Mouse (Mus musculus): ENCODE results near the gene Snrpa. TPM values are rescaled to one million over a fixed set of nuclear protein-coding genes. Genes with fewer than 3 reads are reported as not detected.

The Snrpa gene
- polyA plus RNA-seq, 1 experiment from 2014 or later = 160 TPM

GRCm38 (mm10) chr7:27233300-27233699 is 37.2 kb upstream of the Snrpa start:
- 4% methylated on average over 6 of the region's 6 CpGs for WGBS
- ATAC-seq (replicated peaks; ENCODE audit: low FRiP score, low read depth) = peak; percentile 23; the same call in 1 of the 2 replicates

GRCm38 (mm10) chr7:27232781-27233281 is 36.8 kb upstream of the Snrpa start, which contains the start of gene Coq8b:
Gene Coq8b, plus strand, starts transcription at chr7:27233023.
- Histone ChIP-seq H3K9ac (ENCODE audit: low read depth, low read length) (peak within 1 kb of the TSS; percentile 59), H3K27ac (peak within 1 kb of the TSS; percentile 79), H3K4me1 (replicated peaks; ENCODE audit: insufficient read depth, low read length) (peaks cover 3% of the 10 kb centered on the region; the same call in 1 of the 2 replicates), H3K27me3 (ENCODE audit: insufficient read depth, low read length) (no peaks in the 10 kb centered on the region), H3K4me2 (ENCODE audit: low read length) (peak within 1 kb of the TSS; percentile 69), H3K9me3 (replicated peaks; ENCODE audit: low read length) (no peaks in the 10 kb centered on the region), H3K36me3 (ENCODE audit: insufficient read depth, low read length) (peaks cover 4% of the 10 kb centered on the region; the same call in 1 of the 2 replicates), H3K4me3 (replicated peaks; ENCODE audit: low read depth, low read length) (peak within 1 kb of the TSS; percentile 55)
- DNase-seq (ENCODE audit: low spot score) (peak; percentile 98), ATAC-seq (replicated peaks; ENCODE audit: low FRiP score, low read depth) (peak; percentile 93)
- under 1% methylated on average over 25 of the region's 25 CpGs for WGBS
- TF ChIP-seq CTCF (IDR thresholded peaks at IDR 0.05; ENCODE audit: low read depth) = peak; percentile 49

More at GRCm38 (mm10) chr7:27233300-27233699, 37.2 kb upstream of the Snrpa start:
- H3K4me1 ChIP-seq (replicated peaks; ENCODE audit: insufficient read depth, low read length) = peaks cover 3% of the 10 kb centered on the region; the same call in 1 of the 2 replicates
- peak overlapping the region; percentile 59 for H3K9ac ChIP-seq (ENCODE audit: low read depth, low read length)
- peak overlapping the region; percentile 55 for H3K4me3 ChIP-seq (replicated peaks; ENCODE audit: low read depth, low read length)
- no peaks in the 10 kb centered on the region for H3K27me3 ChIP-seq (ENCODE audit: insufficient read depth, low read length)
- peak overlapping the region; percentile 79 for H3K27ac ChIP-seq
- no peak for TF ChIP-seq CTCF (IDR thresholded peaks at IDR 0.05; ENCODE audit: low read depth)
- no peak for DNase-seq (ENCODE audit: low spot score)
- H3K36me3 ChIP-seq (ENCODE audit: insufficient read depth, low read length) = peaks cover 4% of the 10 kb centered on the region; the same call in 1 of the 2 replicates
- peak overlapping the region; percentile 69 for H3K4me2 ChIP-seq (ENCODE audit: low read length)
- no peaks in the 10 kb centered on the region for H3K9me3 ChIP-seq (replicated peaks; ENCODE audit: low read length)

GRCm38 (mm10) chr7:27231693-27232331 is 35.7 kb upstream of the Snrpa start:
- H3K4me2 ChIP-seq (ENCODE audit: low read length) = no peak overlapping the region
- ATAC-seq (replicated peaks; ENCODE audit: low FRiP score, low read depth) = no peak

GRCm38 (mm10) chr7:27230781-27231180 is 34.7 kb upstream of the Snrpa start:
- DNase-seq (ENCODE audit: low spot score) (no peak), ATAC-seq (replicated peaks; ENCODE audit: low FRiP score, low read depth) (no peak)
- Histone ChIP-seq H3K27ac (no peak overlapping the region), H3K4me2 (ENCODE audit: low read length) (no peak overlapping the region), H3K36me3 (ENCODE audit: insufficient read depth, low read length) (no peaks in the 10 kb centered on the region), H3K4me1 (replicated peaks; ENCODE audit: insufficient read depth, low read length) (peaks cover 15% of the 10 kb centered on the region), H3K27me3 (ENCODE audit: insufficient read depth, low read length) (no peaks in the 10 kb centered on the region), H3K4me3 (replicated peaks; ENCODE audit: low read depth, low read length) (no peak overlapping the region), H3K9me3 (replicated peaks; ENCODE audit: low read length) (no peaks in the 10 kb centered on the region), H3K9ac (ENCODE audit: low read depth, low read length) (no peak overlapping the region)
- WGBS = 80% methylated on average over 4 of the region's 4 CpGs
- peak; percentile 33; the same call in 1 of the 2 replicates for TF ChIP-seq CTCF (IDR thresholded peaks at IDR 0.05; ENCODE audit: low read depth)

More at GRCm38 (mm10) chr7:27231693-27232331, 35.7 kb upstream of the Snrpa start:
- WGBS = 82% methylated on average over 7 of the region's 7 CpGs
- no peak overlapping the region for H3K9ac ChIP-seq (ENCODE audit: low read depth, low read length)
- H3K4me1 ChIP-seq (replicated peaks; ENCODE audit: insufficient read depth, low read length) = peaks cover 12% of the 10 kb centered on the region
- no peaks in the 10 kb centered on the region for H3K9me3 ChIP-seq (replicated peaks; ENCODE audit: low read length)
- no peak for DNase-seq (ENCODE audit: low spot score)
- TF ChIP-seq CTCF (IDR thresholded peaks at IDR 0.05; ENCODE audit: low read depth) = no peak
- no peaks in the 10 kb centered on the region for H3K27me3 ChIP-seq (ENCODE audit: insufficient read depth, low read length)
- no peak overlapping the region for H3K4me3 ChIP-seq (replicated peaks; ENCODE audit: low read depth, low read length)
- no peaks in the 10 kb centered on the region for H3K36me3 ChIP-seq (ENCODE audit: insufficient read depth, low read length)
- H3K27ac ChIP-seq = no peak overlapping the region

GRCm38 (mm10) chr7:27228865-27229264 is 32.8 kb upstream of the Snrpa start:
- Histone ChIP-seq H3K4me2 (ENCODE audit: low read length) (peak overlapping the region; percentile 69), H3K27ac (peak overlapping the region; percentile 88), H3K9me3 (replicated peaks; ENCODE audit: low read length) (no peaks in the 10 kb centered on the region), H3K9ac (ENCODE audit: low read depth, low read length) (peak overlapping the region; percentile 81), H3K4me1 (replicated peaks; ENCODE audit: insufficient read depth, low read length) (peaks cover 22% of the 10 kb centered on the region), H3K27me3 (ENCODE audit: insufficient read depth, low read length) (no peaks in the 10 kb centered on the region), H3K4me3 (replicated peaks; ENCODE audit: low read depth, low read length) (peak overlapping the region; percentile 64), H3K36me3 (ENCODE audit: insufficient read depth, low read length) (no peaks in the 10 kb centered on the region)
- ATAC-seq (replicated peaks; ENCODE audit: low FRiP score, low read depth) (no peak), DNase-seq (ENCODE audit: low spot score) (no peak)
- WGBS = 14% methylated on average over 6 of the region's 6 CpGs
- no peak for TF ChIP-seq CTCF (IDR thresholded peaks at IDR 0.05; ENCODE audit: low read depth)

- Histone ChIP-seq H3K36me3 (ENCODE audit: insufficient read depth, low read length) (no peaks in the 10 kb centered on the region), H3K9ac (ENCODE audit: low read depth, low read length) (peak within 1 kb of the TSS; percentile 81), H3K9me3 (replicated peaks; ENCODE audit: low read length) (no peaks in the 10 kb centered on the region), H3K4me1 (replicated peaks; ENCODE audit: insufficient read depth, low read length) (peaks cover 26% of the 10 kb centered on the region), H3K27me3 (ENCODE audit: insufficient read depth, low read length) (no peaks in the 10 kb centered on the region), H3K27ac (peak within 1 kb of the TSS; percentile 88), H3K4me3 (replicated peaks; ENCODE audit: low read depth, low read length) (peak within 1 kb of the TSS; percentile 64), H3K4me2 (ENCODE audit: low read length) (peak within 1 kb of the TSS; percentile 69)
- DNase-seq (ENCODE audit: low spot score) (peak; percentile 97), ATAC-seq (replicated peaks; ENCODE audit: low FRiP score, low read depth) (peak; percentile 82)
- under 1% methylated on average over 49 of the region's 49 CpGs for WGBS
- peak; percentile 23; the same call in 1 of the 2 replicates for TF ChIP-seq CTCF (IDR thresholded peaks at IDR 0.05; ENCODE audit: low read depth)
These were observed 32.3 kb upstream of the Snrpa start, which contains the start of gene Itpkc for GRCm38 (mm10) chr7:27228281-27228821. Gene Itpkc, minus strand, starts transcription at chr7:27228661.

All from kidney, postnatal 0 days (tissue).